In genomic region chr10:11199980-11200379, GRCm38 (mm10) we compare ENCODE assay signal across 10 mouse cellular contexts.
"Had no signal": no experiment of that assay in that cellular context is flagged by ENCODE, and none has a peak within 500 bp of the region (broad histone marks: within the 10 kb centered on the region; RNA-seq: fewer than 3 reads in every experiment).

No protein-coding gene starts in this region.

- DNase-seq: kidney, postnatal 25 days; layer of hippocampus, adult 9-11 months; liver; lung, adult 18-20 months; lung, postnatal 14 days; lung, postnatal 4 days; right cerebral cortex, adult 18-20 months; right cerebral cortex, postnatal 14 days; right cerebral cortex, postnatal 4 days; thymus, postnatal 36 days had no signal
